Mouse (Mus musculus) neutrophil, adult 65 days (primary cell): ENCODE measurements around the gene Aldh1l2. TPM values are rescaled to one million over a fixed set of nuclear protein-coding genes. Genes with fewer than 3 reads are reported as not detected.

Source experiments
- total RNA-seq: library from RNA; stranded (reverse); gene quantifications from 2 replicates; pipeline ENCODE4 v1.2.4, GENCODE M21; 2023

Aldh1l2 gene
- total RNA-seq, result 0.18 TPM in 1 of 2 replicates, not detected in the other

GRCm38 (mm10) chr10:83533910-83534283, at the start of gene Aldh1l2:
TSS of gene Aldh1l2 (minus strand) at chr10:83534140.

GRCm38 (mm10) chr10:83543439-83544102, 9.6 kb upstream of the Aldh1l2 start, which contains the start of gene Washc4:
TSS of gene Washc4 (plus strand) at chr10:83543752.

Other genes with a start within 250 kb of the Aldh1l2 start
- gene Slc41a2, start 196.3 kb downstream of the Aldh1l2 start, total RNA-seq, result 0.29 and 1.7 TPM in 2 replicates
- gene D10Wsu102e, start 173.9 kb downstream of the Aldh1l2 start, total RNA-seq, result 0.43 and 0.54 TPM in 2 replicates
- 27.8 and 35.1 TPM in 2 replicates for gene Washc4, start 9.6 kb upstream of the Aldh1l2 start, total RNA-seq
- gene Appl2, start 114.6 kb upstream of the Aldh1l2 start, total RNA-seq, result 15.1 and 16.7 TPM in 2 replicates
- gene 1500009L16Rik, start 188.7 kb upstream of the Aldh1l2 start, total RNA-seq, result not detected in 2 replicates